Mouse (Mus musculus) CH12.LX (cell line): Measurements from ENCODE around the gene Fam122a. TPM values are rescaled to one million over a fixed set of nuclear protein-coding genes. Genes with fewer than 3 reads are reported as not detected.

Source experiments
- DNase-seq: peaks from one replicate; pipeline ENCODE4 v3.0.0-alpha.2; 2013; ENCODE audit errors: extremely low read depth
- H3K27ac ChIP-seq: 2 replicates; pipeline ENCODE4 v1.5.1; 2012; ENCODE audit warnings: low read depth, mild to moderate bottlenecking, control low read depth, moderate library complexity; ENCODE audit not compliant: insufficient read depth
- H3K27me3 ChIP-seq: replicated peaks from 2 replicates; pipeline ENCODE3; 2012; ENCODE audit warnings: inconsistent platforms
- H3K36me3 ChIP-seq, 2 experiments: replicated peaks in 1 of 2; 2 replicates each; pipeline versions ENCODE3 to v1.6.1; 2012; ENCODE audit warnings: inconsistent platforms in 1 of 2, low read length in 1 of 2, mild to moderate bottlenecking in 1 of 2, mixed read lengths in 1 of 2, moderate library complexity in 1 of 2; ENCODE audit not compliant: control insufficient read depth in 1 of 2, insufficient read depth in 1 of 2
- H3K4me1 ChIP-seq, 2 experiments: 2 replicates each; pipeline ENCODE4 v1.6.1; 2012; ENCODE audit warnings: inconsistent platforms in 1 of 2, moderate library complexity in 1 of 2; ENCODE audit not compliant: insufficient read depth in 2 of 2, control insufficient read depth in 1 of 2
- H3K4me2 ChIP-seq: 2 replicates; pipeline ENCODE4 v1.6.1; 2012; ENCODE audit warnings: low read depth, mild to moderate bottlenecking, control low read depth; ENCODE audit not compliant: poor library complexity, insufficient read depth, severe bottlenecking
- H3K4me3 ChIP-seq, 3 experiments: fragments of 150-350 bp in 1 of 3; sonication (generic) in 1 of 3; replicated peaks in 1 of 3; 2 replicates each; pipeline versions ENCODE3 to v1.5.1; 2011 to 2012; ENCODE audit warnings: low read depth in 2 of 3, low read length in 2 of 3, mild to moderate bottlenecking in 2 of 3, moderate library complexity in 2 of 3, control low read depth in 1 of 3, improper control_type of control experiment in 1 of 3, inconsistent platforms in 1 of 3, mixed read lengths in 1 of 3; ENCODE audit not compliant: poor library complexity in 1 of 3
- H3K79me2 ChIP-seq: replicated peaks from 2 replicates; pipeline ENCODE4 v1.6.1; 2012; ENCODE audit warnings: mild to moderate bottlenecking, moderate library complexity; ENCODE audit not compliant: control insufficient read depth, poor library complexity, insufficient read depth, severe bottlenecking; ENCODE audit errors: extremely low read depth
- H3K9ac ChIP-seq: 2 replicates; pipeline ENCODE4 v1.6.1; 2012; ENCODE audit warnings: low read depth, mild to moderate bottlenecking, control low read depth, moderate library complexity; ENCODE audit not compliant: insufficient read depth
- H3K9me3 ChIP-seq: replicated peaks from 2 replicates; pipeline ENCODE3; 2012; ENCODE audit warnings: low read length, inconsistent platforms, mixed read lengths
- HCFC1 ChIP-seq: IDR thresholded peaks from 2 replicates; pipeline ENCODE4 v1.6.1; 2012; ENCODE audit warnings: low read depth, mild to moderate bottlenecking, inconsistent platforms, low read length, improper control_type of control experiment
- MAFK ChIP-seq: IDR thresholded peaks from 2 replicates; pipeline ENCODE4 v1.6.1; 2011; ENCODE audit warnings: low read length, improper control_type of control experiment; ENCODE audit not compliant: insufficient replicate concordance
- MXI1 ChIP-seq: IDR thresholded peaks from 2 replicates; pipeline ENCODE4 v1.6.1; 2011; ENCODE audit warnings: mild to moderate bottlenecking, low read depth, low read length, improper control_type of control experiment
- POLR2A ChIP-seq: IDR thresholded peaks from 2 replicates; pipeline ENCODE4 v1.6.1; 2011; ENCODE audit warnings: low read depth, mild to moderate bottlenecking, improper control_type of control experiment, low read length
- RAD21 ChIP-seq: IDR thresholded peaks from 2 replicates; pipeline ENCODE4 v1.6.1; 2011; ENCODE audit warnings: low read depth, mild to moderate bottlenecking, low read length, improper control_type of control experiment, moderate library complexity
- TCF12 ChIP-seq: IDR thresholded peaks from 2 replicates; pipeline ENCODE4 v1.6.1; 2014; ENCODE audit warnings: low read depth, mild to moderate bottlenecking, inconsistent platforms, low read length, improper control_type of control experiment
- ZNF384 ChIP-seq: IDR thresholded peaks from 2 replicates; pipeline ENCODE4 v1.6.1; 2012; ENCODE audit warnings: low read depth, low read length, improper control_type of control experiment, inconsistent platforms
- dilution Hi-C: fragments of 300-500 bp; cut with MboI; formaldehyde crosslinking; loops from 2 replicates; pipeline ENCODE4 v1.14.3; 2020; ENCODE audit warnings: low sequenced_read_pairs; ENCODE audit not compliant: extremely low pct_unique_long_range_greater_than_20kb, extremely low pct_ligation_motif_present
- in situ Hi-C: fragments of 300-500 bp; cut with MboI; formaldehyde crosslinking; loops from 3 replicates; pipeline ENCODE4 v1.14.3; 2019; ENCODE audit warnings: low sequenced_read_pairs, low pct_ligation_motif_present, low pct_unique_long_range_greater_than_20kb, mixed read lengths
- polyA plus RNA-seq: library from polyadenylated mRNA; unstranded; fragments of >175 nt; gene quantifications from 2 replicates; pipeline ENCODE4 v1.2.1, GENCODE M21; 2012; ENCODE audit warnings: low read depth; ENCODE audit not compliant: insufficient read length
- total RNA-seq, 2 experiments: library from RNA; depleted of rRNA; stranded (reverse); fragments of 300-350 nt in 1 of 2; fragments of >200 nt in 1 of 2; gene quantifications; 2 replicates each; pipeline ENCODE4 v1.2.3; 2012 to 2014

Gene Fam122a
- total and polyA plus RNA-seq, 3 experiments: 2.6 to 34.6 (median 4.5) TPM

DNA sequence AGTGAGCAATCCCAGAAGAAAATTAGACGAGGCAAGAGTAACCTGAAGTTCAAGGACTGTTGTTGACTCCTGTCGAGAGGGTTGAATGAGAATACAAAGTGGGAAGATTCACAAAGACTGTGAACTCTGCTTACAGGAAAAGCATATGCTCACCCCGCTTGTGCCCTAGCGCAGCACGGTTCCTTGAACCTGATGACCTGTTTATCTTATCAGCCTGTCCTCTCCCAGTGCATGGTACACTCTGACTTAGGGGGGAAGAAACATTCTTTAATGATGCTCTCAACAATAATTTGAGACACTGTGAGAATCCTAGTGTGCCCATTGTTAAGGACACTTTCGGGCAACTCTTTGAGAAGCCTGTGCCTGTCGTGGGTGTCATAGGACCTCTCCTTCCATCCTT lies 39.9 kb upstream of the Fam122a start:
- Histone ChIP-seq H3K4me2 (no peak overlapping the region), H3K36me3 (no peaks in the 10 kb centered on the region), H3K27ac (no peak overlapping the region), H3K9ac (no peak overlapping the region), H3K4me1 (no peaks in the 10 kb centered on the region), H3K4me3 (no peak overlapping the region), H3K27me3 (no peaks in the 10 kb centered on the region), H3K79me2 (no peaks in the 10 kb centered on the region), H3K9me3 (no peaks in the 10 kb centered on the region)
- no peak for DNase-seq
- in situ Hi-C loops: no loop called here
- dilution Hi-C loops: no loop called here
- TF ChIP-seq HCFC1: no peak
- TF ChIP-seq POLR2A: no peak
- no peak for TF ChIP-seq MXI1
- no peak for TF ChIP-seq ZNF384

- in situ Hi-C loops (no loop called here), dilution Hi-C loops (no loop called here)
- no peaks in the 10 kb centered on the region for H3K4me1 ChIP-seq
- H3K4me3 ChIP-seq: no peak overlapping the region
- no peak overlapping the region for H3K9ac ChIP-seq
- no peak overlapping the region for H3K27ac ChIP-seq
- no peaks in the 10 kb centered on the region for H3K36me3 ChIP-seq
- H3K79me2 ChIP-seq: no peaks in the 10 kb centered on the region
- H3K9me3 ChIP-seq: no peaks in the 10 kb centered on the region
- TF ChIP-seq RAD21 (no peak), MAFK (no peak), TCF12 (no peak)
- no peak for DNase-seq
- no peak overlapping the region for H3K4me2 ChIP-seq
- H3K27me3 ChIP-seq: no peaks in the 10 kb centered on the region
Measured at GRCm38 (mm10) chr19:24515941-24516340, 38.8 kb upstream of the Fam122a start.

DNA sequence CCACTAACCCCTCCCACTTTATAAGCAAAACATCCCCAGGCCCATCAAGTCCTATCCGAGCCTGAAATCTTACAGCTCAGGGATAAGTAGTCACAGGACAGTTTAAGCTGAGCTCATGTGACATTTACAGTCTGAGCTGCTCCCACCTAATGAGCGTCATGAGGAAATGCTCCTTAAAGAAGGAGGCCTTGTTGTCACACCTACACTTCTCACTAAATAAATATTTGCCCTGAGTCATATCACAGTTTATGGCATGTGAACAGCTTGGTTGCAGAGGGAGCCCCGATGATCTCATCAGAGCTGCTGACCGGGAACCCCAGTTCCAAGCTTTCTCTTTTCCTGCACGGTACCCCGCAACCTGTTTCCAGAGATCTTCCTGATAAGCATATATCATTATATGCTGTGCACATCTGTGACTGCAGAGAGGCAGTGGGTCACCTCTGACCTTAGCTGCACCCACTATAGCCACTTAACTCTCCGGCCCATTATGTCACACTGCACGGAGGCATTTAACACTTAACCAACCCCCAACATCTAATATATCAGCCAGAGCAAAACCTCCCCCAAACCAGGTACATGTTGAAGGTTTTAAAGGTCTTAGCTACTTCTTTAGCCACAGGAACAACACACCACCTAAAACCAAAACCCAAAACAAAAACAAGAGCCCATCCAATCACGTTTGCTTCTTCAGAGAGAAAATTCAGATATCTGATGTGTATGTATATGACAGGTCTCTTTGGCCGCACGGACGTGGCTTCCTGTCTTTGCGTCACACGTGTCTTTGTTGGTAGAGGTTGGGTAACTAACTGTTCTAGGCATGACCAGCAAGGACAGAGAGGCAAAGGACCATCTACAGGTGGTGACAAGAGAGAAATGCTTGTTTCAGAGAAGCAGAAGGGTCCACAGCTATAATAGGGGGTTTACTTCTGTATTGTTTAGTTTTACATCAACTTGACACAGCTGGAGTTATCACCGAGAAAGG lies 37.8 kb upstream of the Fam122a start:
- H3K4me3 ChIP-seq: no peak overlapping the region
- dilution Hi-C loops: no loop called here
- H3K4me1 ChIP-seq: no peaks in the 10 kb centered on the region
- TF ChIP-seq RAD21: no peak
- TF ChIP-seq, all 38 proteins: peak for 0
- H3K27ac ChIP-seq: no peak overlapping the region
- H3K79me2 ChIP-seq: no peaks in the 10 kb centered on the region
- H3K36me3 ChIP-seq: no peaks in the 10 kb centered on the region
- no peaks in the 10 kb centered on the region for H3K9me3 ChIP-seq
- H3K27me3 ChIP-seq: no peaks in the 10 kb centered on the region
- no peak for DNase-seq
- no peak overlapping the region for H3K9ac ChIP-seq
- in situ Hi-C loops: no loop called here
- no peak overlapping the region for H3K4me2 ChIP-seq
